Mouse (Mus musculus) kidney, adult 2 months (tissue): Measurements from ENCODE around the gene Adipor2. TPM values are rescaled to one million over a fixed set of nuclear protein-coding genes. Genes with fewer than 3 reads are reported as not detected.

Experiments
- DNase-seq: peaks from one replicate; pipeline ENCODE4 v3.0.0; 2021
- H3K27ac ChIP-seq: fragments of 200-500 bp; 2 replicates; pipeline ENCODE4 v1.5.1; 2012; ENCODE audit warnings: low read depth, low read length, control low read depth, inconsistent platforms; ENCODE audit not compliant: insufficient read depth
- H3K27me3 ChIP-seq: fragments of 200-500 bp; replicated peaks from 2 replicates; pipeline ENCODE4 v1.6.1; 2012; ENCODE audit warnings: mild to moderate bottlenecking, moderate library complexity, low read length, inconsistent platforms; ENCODE audit not compliant: control insufficient read depth, insufficient read depth
- H3K36me3 ChIP-seq: fragments of 200-500 bp; 2 replicates; pipeline ENCODE4 v1.6.1; 2012; ENCODE audit warnings: mild to moderate bottlenecking, moderate library complexity, low read length, inconsistent platforms; ENCODE audit not compliant: control insufficient read depth, insufficient read depth
- H3K4me1 ChIP-seq: fragments of 200-500 bp; 2 replicates; pipeline ENCODE4 v1.6.1; 2011; ENCODE audit warnings: low read length; ENCODE audit not compliant: control insufficient read depth, insufficient read depth
- H3K4me3 ChIP-seq: fragments of 200-500 bp; 2 replicates; pipeline ENCODE4 v1.5.1; 2011; ENCODE audit warnings: mild to moderate bottlenecking, low read depth, low read length, control low read depth; ENCODE audit not compliant: insufficient read depth
- CTCF ChIP-seq: fragments of 200-500 bp; conservative IDR thresholded peaks from 2 replicates; pipeline ENCODE4 v1.5.1; 2011; ENCODE audit warnings: low read depth, mild to moderate bottlenecking, control low read depth, low read length, moderate library complexity, mixed read lengths; ENCODE audit not compliant: insufficient read depth, insufficient read length
- POLR2A ChIP-seq: fragments of 200-500 bp; IDR thresholded peaks from one replicate; pipeline ENCODE4 v1.6.1; 2011; ENCODE audit warnings: low read depth, low read length, control low read depth
- WGBS: fragments of 180-500 bp; shearing (Covaris S2); methylation state at CpG from one replicate; pipeline ENCODE4 v1.1.7; 2018; 5-methylcytosine and 5-hydroxymethylcytosine counted together
- polyA plus RNA-seq: library from polyadenylated mRNA; depleted of rRNA; stranded (reverse); fragments of >200 nt; gene quantifications from 2 replicates; pipeline ENCODE4 v1.2.3, GENCODE M21; 2012; rRNA removed

Gene Adipor2
- polyA plus RNA-seq: 65.7 and 66.6 TPM in 2 replicates

DNA sequence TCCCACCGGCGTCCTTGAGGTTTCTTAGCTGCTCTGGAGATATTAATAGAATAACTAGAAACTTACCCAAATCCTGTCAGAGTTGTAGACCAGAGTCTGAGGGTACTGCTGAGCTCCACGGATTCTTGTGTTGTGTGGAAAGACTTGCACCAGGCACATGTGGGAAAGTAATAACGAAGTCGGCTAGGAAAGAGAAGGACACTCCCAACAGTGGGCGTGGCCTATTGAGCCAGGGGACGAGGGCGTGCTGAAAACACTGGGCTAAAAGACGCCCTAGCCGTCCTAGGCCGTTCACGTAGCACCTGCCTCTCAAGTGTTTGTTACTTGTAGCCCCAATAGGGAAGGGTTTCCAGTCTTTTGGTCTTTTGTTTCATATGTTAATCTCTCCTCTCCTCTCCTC lies at the start of gene Adipor2:
Gene Adipor2, minus strand, starts transcription at position 351 of the 400 bp plus-strand sequence.
- H3K4me3 ChIP-seq: no peak within 1 kb of the TSS
- peak; percentile 52 for DNase-seq
- H3K27me3 ChIP-seq: no peaks in the 10 kb centered on the region
- no peak for TF ChIP-seq CTCF
- no peak for TF ChIP-seq POLR2A
- H3K4me1 ChIP-seq: no peaks in the 10 kb centered on the region
- no peak within 1 kb of the TSS for H3K27ac ChIP-seq
- H3K36me3 ChIP-seq: no peaks in the 10 kb centered on the region
- WGBS: 16% methylated on average over 12 of the region's 12 CpGs

DNA sequence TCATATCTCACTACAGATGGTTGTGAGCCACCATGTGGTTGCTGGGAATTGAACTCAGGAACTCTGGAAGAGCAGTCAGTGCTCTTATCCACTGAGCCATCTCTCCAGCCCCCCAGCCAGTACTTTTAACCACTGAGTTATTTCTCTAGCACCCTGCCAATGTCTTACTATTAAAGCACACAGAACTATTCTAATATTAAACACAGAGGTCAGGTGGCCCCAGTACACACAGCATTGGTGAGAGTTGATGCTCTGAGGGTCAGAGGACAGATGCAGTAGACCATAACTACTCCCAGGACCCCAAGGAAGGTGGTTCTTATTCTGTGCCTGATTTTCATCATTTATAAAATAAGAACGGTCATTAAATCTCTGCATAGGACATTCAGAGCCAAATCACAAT lies 48.7 kb upstream of the Adipor2 start:
- Histone ChIP-seq H3K27ac (peak overlapping the region; percentile 91), H3K4me3 (no peak overlapping the region), H3K27me3 (no peaks in the 10 kb centered on the region), H3K36me3 (no peaks in the 10 kb centered on the region), H3K4me1 (peaks cover 21% of the 10 kb centered on the region)
- TF ChIP-seq CTCF: no peak
- TF ChIP-seq POLR2A: no peak
- WGBS: 40% methylated on average over 1 of the region's 1 CpGs
- peak; percentile 50 for DNase-seq

DNA sequence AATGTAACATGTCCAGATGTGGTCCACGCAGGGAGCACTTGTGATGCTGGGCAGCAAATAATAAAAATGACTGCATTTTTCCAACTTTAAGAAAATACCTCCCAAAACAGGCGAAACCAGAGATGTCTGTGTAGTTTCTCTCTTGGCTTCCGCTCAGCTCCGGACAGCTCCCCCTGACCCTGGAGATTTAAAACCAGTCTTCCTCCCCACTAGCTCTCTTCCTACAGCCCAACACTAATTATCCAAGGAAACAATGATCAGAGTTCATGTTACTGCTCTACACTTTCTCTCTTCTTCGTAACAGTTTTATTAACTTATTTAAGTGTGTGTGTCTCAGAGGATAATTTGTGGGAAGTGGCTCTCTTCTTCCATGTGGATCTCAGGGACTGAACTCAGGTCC lies 42.9 kb upstream of the Adipor2 start:
- H3K27ac ChIP-seq: no peak overlapping the region
- no peak for TF ChIP-seq CTCF
- no peak for TF ChIP-seq POLR2A
- 69% methylated on average over 5 of the region's 5 CpGs for WGBS
- H3K4me3 ChIP-seq: no peak overlapping the region
- H3K27me3 ChIP-seq: no peaks in the 10 kb centered on the region
- H3K36me3 ChIP-seq: no peaks in the 10 kb centered on the region
- peaks cover 2% of the 10 kb centered on the region; the same call in 1 of the 2 replicates for H3K4me1 ChIP-seq
- no peak for DNase-seq

DNA sequence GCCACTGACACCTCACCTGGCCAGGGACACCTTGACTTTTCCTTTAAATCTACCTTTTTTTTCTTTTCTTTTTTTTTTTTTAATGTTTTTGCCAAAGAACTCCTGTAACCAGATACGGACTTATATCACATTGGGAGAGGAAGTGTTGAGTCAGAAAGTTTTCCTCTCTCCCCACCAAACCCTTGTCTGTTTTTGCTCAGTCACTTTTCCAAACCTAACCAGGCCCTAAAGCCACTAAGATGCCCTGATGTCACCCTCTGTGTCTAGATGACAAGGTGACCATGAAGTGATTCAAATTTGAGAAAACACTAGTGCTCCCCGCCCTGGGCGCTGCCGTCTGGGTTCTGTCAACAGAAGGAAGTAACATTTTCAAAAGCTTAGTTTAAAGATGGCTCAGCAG lies 41.5 kb upstream of the Adipor2 start:
- TF ChIP-seq POLR2A: no peak
- no peak for TF ChIP-seq CTCF
- Histone ChIP-seq H3K4me3 (no peak overlapping the region), H3K27ac (no peak overlapping the region), H3K27me3 (no peaks in the 10 kb centered on the region), H3K4me1 (no peaks in the 10 kb centered on the region), H3K36me3 (no peaks in the 10 kb centered on the region)
- WGBS: 79% methylated on average over 4 of the region's 4 CpGs
- no peak for DNase-seq

DNA sequence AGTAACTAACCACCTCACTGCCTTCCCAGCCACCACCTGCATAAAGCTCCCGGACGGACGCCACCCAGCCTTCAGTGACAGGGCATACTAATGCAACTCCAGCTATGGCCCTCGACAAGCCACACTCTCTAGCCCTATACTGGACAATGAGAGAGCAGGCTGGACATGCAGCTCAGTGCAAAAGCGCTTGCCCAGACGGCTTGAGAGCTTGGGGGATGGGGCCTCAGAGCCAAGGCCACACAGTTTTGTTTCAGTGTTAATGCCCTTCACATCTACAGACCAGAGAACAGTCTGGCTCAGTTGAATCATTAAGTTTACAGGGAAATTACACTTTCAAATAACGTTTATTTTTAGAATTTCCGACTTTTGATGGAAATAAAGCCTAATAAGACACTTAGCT lies 40.7 kb upstream of the Adipor2 start:
- no peak for TF ChIP-seq POLR2A
- TF ChIP-seq CTCF: no peak
- H3K36me3 ChIP-seq: no peaks in the 10 kb centered on the region
- DNase-seq: no peak
- H3K4me1 ChIP-seq: no peaks in the 10 kb centered on the region
- 72% methylated on average over 8 of the region's 8 CpGs for WGBS
- no peak overlapping the region for H3K4me3 ChIP-seq
- H3K27me3 ChIP-seq: no peaks in the 10 kb centered on the region
- H3K27ac ChIP-seq: no peak overlapping the region

DNA sequence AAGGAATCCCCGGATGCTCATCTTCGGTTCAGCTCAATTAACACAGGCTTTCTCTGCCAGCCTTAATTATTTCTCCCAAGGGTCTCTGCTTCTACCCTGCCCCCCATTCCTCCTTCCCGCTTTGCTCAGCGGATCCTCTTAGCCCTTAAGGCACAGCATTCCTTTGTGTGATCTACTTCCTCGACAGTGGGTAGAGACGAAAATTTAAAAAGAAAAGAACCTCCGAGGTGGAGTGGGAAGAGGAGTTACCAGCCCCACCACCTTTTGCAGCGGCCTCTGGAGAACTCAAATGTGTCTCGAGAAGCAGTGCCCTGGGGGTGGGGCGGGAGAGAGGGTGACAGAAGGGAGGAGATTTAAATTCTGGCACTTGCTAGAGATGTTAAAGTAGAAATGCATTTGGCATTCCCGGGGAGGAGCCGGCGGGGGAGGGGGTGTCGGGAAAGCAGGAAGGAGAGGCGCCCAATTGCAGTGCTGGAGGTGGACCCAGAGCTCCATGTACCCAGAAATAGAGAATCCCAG lies 34.5 kb upstream of the Adipor2 start:
- WGBS: 7% methylated on average over 15 of the region's 15 CpGs
- Histone ChIP-seq H3K4me1 (peaks cover 5% of the 10 kb centered on the region; the same call in 1 of the 2 replicates), H3K27ac (no peak overlapping the region), H3K27me3 (no peaks in the 10 kb centered on the region), H3K36me3 (no peaks in the 10 kb centered on the region), H3K4me3 (peak overlapping the region; percentile 37)
- peak; percentile 66 for DNase-seq
- TF ChIP-seq CTCF (no peak), POLR2A (no peak)

DNA sequence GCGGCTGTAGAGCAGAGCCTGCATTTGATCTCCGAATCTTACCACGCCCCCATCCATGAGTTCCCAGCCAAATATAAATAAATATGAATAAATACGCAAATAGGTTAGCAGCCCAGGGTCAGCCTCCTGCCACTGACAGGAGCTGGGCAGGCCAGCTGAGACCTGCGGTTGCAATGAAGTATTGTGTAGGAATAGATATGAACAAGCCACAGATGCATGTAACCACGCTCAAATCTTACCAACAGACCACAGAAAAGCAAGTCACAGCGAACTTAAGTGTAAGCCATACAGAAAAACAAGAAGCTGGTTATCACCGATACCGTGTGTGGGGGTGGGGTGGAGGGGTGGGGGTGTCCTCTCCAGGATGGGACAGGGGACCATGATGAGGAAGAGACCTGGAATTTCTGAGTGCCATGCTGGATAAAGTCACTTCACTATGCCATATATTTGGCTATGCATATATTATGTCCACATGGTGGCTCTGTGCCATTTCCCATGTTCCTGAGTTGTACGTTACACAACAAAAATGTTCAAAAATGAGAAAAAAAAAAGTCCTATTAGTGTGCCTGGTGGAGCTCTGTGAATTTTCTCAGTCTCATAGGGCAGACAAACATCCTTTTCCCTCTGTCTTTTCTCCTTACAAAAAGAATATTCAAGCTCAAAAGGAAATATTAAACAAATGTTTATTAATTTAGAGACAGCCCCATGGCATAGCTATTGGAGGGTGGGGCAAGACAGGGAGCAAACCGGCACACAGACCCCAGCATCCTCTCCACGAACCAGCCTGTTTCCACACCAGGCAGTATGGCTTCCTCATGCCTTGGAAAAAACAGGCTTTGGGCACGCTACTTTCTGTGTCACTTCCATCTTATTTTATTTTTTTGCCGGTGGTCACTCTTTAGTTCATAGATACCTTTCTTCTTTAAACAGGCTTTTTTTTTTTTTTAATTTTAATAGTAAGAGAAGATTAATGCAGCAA lies 33.8 kb upstream of the Adipor2 start:
- WGBS: 58% methylated on average over 14 of the region's 14 CpGs
- Histone ChIP-seq H3K4me1 (peaks cover 5% of the 10 kb centered on the region; the same call in 1 of the 2 replicates), H3K4me3 (no peak overlapping the region), H3K36me3 (no peaks in the 10 kb centered on the region), H3K27ac (no peak overlapping the region), H3K27me3 (no peaks in the 10 kb centered on the region)
- DNase-seq: no peak
- no peak for TF ChIP-seq CTCF
- no peak for TF ChIP-seq POLR2A
